Mouse (Mus musculus) adrenal gland, adult (tissue): ENCODE measurements around the gene Cox10.
A peak's percentile ranks its signal among the peaks of the same experiment; 100 is the strongest.

Experiments
- DNase-seq, 2 experiments: peaks; one replicate each; pipeline ENCODE4 v3.0.0; 2022 to 2023; ENCODE audit warnings: low spot score in 1 of 2; ENCODE audit not compliant: inconsistent age in 2 of 2

The Cox10 gene

DNA sequence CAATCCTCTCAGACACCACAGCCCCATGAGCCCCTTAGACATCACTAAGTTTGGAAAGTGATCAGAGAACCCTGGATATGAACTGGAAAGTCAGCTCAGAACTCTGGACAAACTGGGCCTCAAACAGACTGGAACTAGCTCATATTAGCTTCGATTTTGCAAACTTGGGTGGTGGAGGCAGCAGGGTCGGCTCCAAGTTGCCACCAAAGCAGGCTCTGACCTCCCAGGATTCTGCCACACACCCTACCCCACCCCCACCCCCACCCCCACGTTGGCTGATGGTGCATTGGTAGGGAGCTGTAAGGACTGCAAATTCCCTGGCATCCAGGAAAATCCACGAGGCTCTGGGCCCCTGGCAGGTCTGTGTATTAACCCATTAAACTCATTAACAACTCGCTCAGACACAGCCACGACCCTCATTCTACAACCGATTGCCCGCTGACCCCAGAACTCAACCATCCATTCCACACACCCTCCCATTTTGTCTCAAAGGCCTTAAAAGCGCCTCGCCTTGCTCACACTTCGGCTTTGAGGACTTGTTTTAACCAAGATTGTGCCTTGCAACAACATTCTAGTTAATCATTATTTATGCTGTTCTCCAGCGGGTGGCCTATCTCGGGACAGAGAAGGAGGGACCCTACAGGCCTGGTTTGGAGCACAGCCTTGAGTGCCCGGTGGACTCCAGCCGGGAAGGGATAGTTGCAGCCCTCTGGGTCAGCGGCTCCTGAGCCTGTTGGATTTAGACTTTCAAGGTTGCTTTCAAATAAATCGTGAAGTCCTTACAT, 160.8 kb downstream of the Cox10 start:
- no peak for DNase-seq

DNA sequence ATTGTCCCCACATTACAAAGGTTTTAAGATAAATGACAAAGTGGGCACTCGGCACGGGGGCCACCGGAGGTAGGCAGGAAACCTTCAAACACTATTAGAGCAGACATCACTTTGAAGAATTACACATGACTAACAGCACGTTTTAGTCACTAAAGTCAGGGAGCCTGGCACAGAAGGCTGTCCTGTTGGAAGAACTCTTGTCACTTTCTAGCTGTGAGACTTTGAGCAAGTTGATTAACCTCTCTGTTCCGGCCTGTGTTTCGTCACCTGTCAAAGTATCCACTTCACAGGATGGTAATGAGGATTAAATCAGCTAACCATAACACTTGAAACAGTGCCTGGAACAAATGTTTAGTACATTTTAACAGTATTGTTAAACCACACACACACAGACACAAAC, 161.7 kb downstream of the Cox10 start:
- no peak for DNase-seq

- peak; percentile 73 to 89 for DNase-seq
Measured at GRCm38 (mm10) chr11:63914388-63914787, 164.9 kb downstream of the Cox10 start.

GRCm38 (mm10) chr11:63913936-63914335, 165.3 kb downstream of the Cox10 start:
- no peak for DNase-seq
